29 mouse cellular contexts compared by ENCODE assay signal in the genomic region with DNA sequence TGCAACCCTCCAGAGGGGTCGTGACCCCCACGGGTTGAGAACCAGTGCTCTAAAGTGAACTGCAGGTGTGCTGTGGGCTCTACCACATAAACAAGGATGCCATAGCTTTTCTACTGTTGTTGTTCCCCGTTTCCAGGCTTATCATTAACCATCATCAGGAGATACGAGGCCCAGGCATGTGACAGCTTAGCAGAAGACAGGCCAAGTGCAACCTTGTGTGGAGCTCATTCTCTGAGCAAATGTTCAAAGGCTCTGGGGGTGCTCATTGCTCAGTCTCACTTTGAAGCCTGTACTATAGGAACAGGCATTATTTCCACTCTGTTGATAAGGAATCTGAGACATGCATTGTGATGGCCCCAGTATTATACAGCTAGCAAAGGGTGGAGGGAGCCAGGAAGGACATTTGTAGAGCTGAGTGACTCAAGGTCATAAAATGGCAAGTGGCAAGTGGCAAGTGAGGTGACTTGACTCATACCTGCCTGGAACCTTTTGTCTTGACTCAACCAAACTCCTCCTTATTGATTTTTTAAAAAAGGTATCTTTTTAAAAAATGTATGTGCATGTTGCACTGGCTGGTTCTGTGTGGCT.
DNase-seq lines count a peak whose midpoint lies in the region; ATAC-seq and TF ChIP-seq lines count a peak whose summit lies in the region.
"Had no signal": no experiment of that assay in that cellular context is flagged by ENCODE, and none has a peak within 500 bp of the region (broad histone marks: within the 10 kb centered on the region; RNA-seq: fewer than 3 reads in every experiment).

No protein-coding gene starts in this region.

- H3K4me3 ChIP-seq in kidney, adult 2 months (ENCODE audit: insufficient read depth, low read depth, low read length), result no peak overlapping the region
- no peak overlapping the region for H3K4me3 ChIP-seq in kidney, embryonic 16.5 days (ENCODE audit: low read length)
- H3K4me3 ChIP-seq: embryonic facial prominence, embryonic 10.5 days; embryonic facial prominence, embryonic 13.5 days; erythroblast, embryonic 14.5 days; forebrain, embryonic 10.5 days; forebrain, embryonic 13.5 days; heart, embryonic 12.5 days; heart, embryonic 15.5 days had no signal

- ATAC-seq in kidney, embryonic 16.5 days (ENCODE audit: low FRiP score, low TSS enrichment), result peak; percentile 69; the same call in 1 of the 2 replicates
- ATAC-seq: activated CD4-positive, CD25-positive, alpha-beta regulatory T cell, adult 4 months; forebrain, embryonic 13.5 days; forebrain, embryonic 16.5 days had no signal

- no peak overlapping the region for H3K9ac ChIP-seq in kidney, embryonic 16.5 days (replicated peaks; ENCODE audit: low read length)
- H3K9ac ChIP-seq: embryonic facial prominence, embryonic 13.5 days; forebrain, embryonic 13.5 days; heart, embryonic 12.5 days; heart, embryonic 15.5 days; hindbrain, embryonic 14.5 days had no signal

- H3K4me2 ChIP-seq in kidney, embryonic 16.5 days (replicated peaks; ENCODE audit: low read depth, low read length), result no peak overlapping the region
- H3K4me2 ChIP-seq: embryonic facial prominence, embryonic 13.5 days; forebrain, embryonic 13.5 days; heart, embryonic 12.5 days; heart, embryonic 15.5 days; hindbrain, embryonic 14.5 days had no signal

- no peaks in the 10 kb centered on the region for H3K27me3 ChIP-seq in kidney, adult 2 months (replicated peaks; ENCODE audit: control insufficient read depth, insufficient read depth, low read length)
- no peaks in the 10 kb centered on the region for H3K27me3 ChIP-seq in kidney, embryonic 16.5 days (ENCODE audit: insufficient read depth, low read length)
- H3K27me3 ChIP-seq: embryonic facial prominence, embryonic 13.5 days; forebrain, embryonic 13.5 days; heart, embryonic 12.5 days; heart, embryonic 15.5 days had no signal

- no peak for TF ChIP-seq CTCF in kidney, adult 2 months (conservative IDR thresholded peaks at IDR 0.05; ENCODE audit: insufficient read depth, insufficient read length, low read depth, low read length)

- intact Hi-C loops in heart, postnatal 36 days (cut with DNase I), result no loop called here

- no peak for TF ChIP-seq POLR2A in kidney, adult 2 months (IDR thresholded peaks at IDR 0.05; ENCODE audit: low read depth, low read length)

- WGBS in kidney, adult 2 months, result 37% methylated on average over 4 of the region's 4 CpGs
- WGBS in kidney, embryonic 16.5 days, result 59% methylated on average over 4 of the region's 4 CpGs

- peak overlapping the region; percentile 77 for H3K27ac ChIP-seq in kidney, adult 2 months (ENCODE audit: insufficient read depth, low read depth, low read length)
- no peak overlapping the region for H3K27ac ChIP-seq in kidney, embryonic 16.5 days (ENCODE audit: low read length)
- H3K27ac ChIP-seq: embryonic facial prominence, embryonic 10.5 days; embryonic facial prominence, embryonic 13.5 days; forebrain, embryonic 10.5 days; forebrain, embryonic 13.5 days; heart, embryonic 15.5 days; hindbrain, embryonic 14.5 days had no signal

- peaks cover 15% of the 10 kb centered on the region; the same call in 1 of the 2 replicates for H3K4me1 ChIP-seq in kidney, adult 2 months (ENCODE audit: control insufficient read depth, insufficient read depth, low read length)
- H3K4me1 ChIP-seq in kidney, embryonic 16.5 days (ENCODE audit: insufficient read depth, low read length), result no peaks in the 10 kb centered on the region; the same call in 1 of the 2 replicates
- H3K4me1 ChIP-seq: embryonic facial prominence, embryonic 10.5 days; forebrain, embryonic 10.5 days; forebrain, embryonic 13.5 days; heart, embryonic 12.5 days; heart, embryonic 15.5 days had no signal

- no peaks in the 10 kb centered on the region for H3K9me3 ChIP-seq in kidney, embryonic 16.5 days (ENCODE audit: low read length)
- H3K9me3 ChIP-seq: embryonic facial prominence, embryonic 10.5 days; embryonic facial prominence, embryonic 13.5 days; forebrain, embryonic 10.5 days; forebrain, embryonic 13.5 days; heart, embryonic 12.5 days; heart, embryonic 15.5 days had no signal

- no peaks in the 10 kb centered on the region for H3K36me3 ChIP-seq in kidney, adult 2 months (ENCODE audit: control insufficient read depth, insufficient read depth, low read length)
- H3K36me3 ChIP-seq in kidney, embryonic 16.5 days (ENCODE audit: insufficient read depth, low read length), result no peaks in the 10 kb centered on the region
- H3K36me3 ChIP-seq: embryonic facial prominence, embryonic 10.5 days; embryonic facial prominence, embryonic 13.5 days; forebrain, embryonic 10.5 days; heart, embryonic 12.5 days; heart, embryonic 15.5 days had no signal

- peak; percentile 23 for DNase-seq in heart, adult 11 months
- no peak for DNase-seq in heart, postnatal 36 days
- DNase-seq in kidney, adult 2 months, result peak; percentile 75
- no peak for DNase-seq in kidney, postnatal 14 days
- DNase-seq in kidney, postnatal 10 days, result no peak
- peak; percentile 47 to 68 for DNase-seq in kidney, postnatal 36 days
- DNase-seq in left cerebral cortex, adult 11 months (ENCODE audit: low spot score), result no peak
- DNase-seq: adrenal gland, adult 8-10 months; adrenal gland, postnatal 25 days; cerebellum, adult 11-12 months; cerebellum, adult 8-10 months; cerebellum, postnatal 10 days; cerebellum, postnatal 36 days; embryo, embryonic 11 days; gastrocnemius, postnatal 14 days; heart, adult 18-20 months; heart, postnatal 10 days; heart, postnatal 4 days had no signal

Comparison
In these comparisons a context has a peak if more than half of its experiments do, and no peak if none do; other contexts are left out.
1. DNase-seq: peak in heart, adult 11 months (single experiment), kidney, adult 2 months (single experiment) and kidney, postnatal 36 days (2 of 2); none in heart, postnatal 36 days (0 of 2), kidney, postnatal 14 days (single experiment), kidney, postnatal 10 days (single experiment) and left cerebral cortex, adult 11 months (single experiment).